Mouse (Mus musculus) brown adipose tissue, adult 24 weeks (tissue): ENCODE data around the gene Nme3. TPM values are rescaled to one million over a fixed set of nuclear protein-coding genes. Genes with fewer than 3 reads are reported as not detected.

Experiments
- H3K27ac ChIP-seq: fragments of 200-500 bp; replicated peaks from 2 replicates; pipeline ENCODE4 v1.5.1; 2012; ENCODE audit warnings: low read depth, mild to moderate bottlenecking, low read length
- H3K4me1 ChIP-seq: fragments of 200-500 bp; 2 replicates; pipeline ENCODE4 v1.6.1; 2012; ENCODE audit warnings: low read length, mixed read lengths; ENCODE audit not compliant: control insufficient read depth, insufficient read depth, insufficient read length
- H3K4me3 ChIP-seq: fragments of 200-500 bp; 2 replicates; pipeline ENCODE4 v1.5.1; 2012; ENCODE audit warnings: low read depth, mild to moderate bottlenecking, low read length, moderate library complexity; ENCODE audit not compliant: insufficient read depth
- polyA plus RNA-seq: library from polyadenylated mRNA; stranded (reverse); fragments of >200 nt; gene quantifications from 2 replicates; pipeline ENCODE4 v1.2.4, GENCODE M21; 2012; ENCODE audit not compliant: missing spikeins, insufficient read depth, insufficient read length

Nme3 gene
- polyA plus RNA-seq, 1 experiment = 26.0 TPM

DNA sequence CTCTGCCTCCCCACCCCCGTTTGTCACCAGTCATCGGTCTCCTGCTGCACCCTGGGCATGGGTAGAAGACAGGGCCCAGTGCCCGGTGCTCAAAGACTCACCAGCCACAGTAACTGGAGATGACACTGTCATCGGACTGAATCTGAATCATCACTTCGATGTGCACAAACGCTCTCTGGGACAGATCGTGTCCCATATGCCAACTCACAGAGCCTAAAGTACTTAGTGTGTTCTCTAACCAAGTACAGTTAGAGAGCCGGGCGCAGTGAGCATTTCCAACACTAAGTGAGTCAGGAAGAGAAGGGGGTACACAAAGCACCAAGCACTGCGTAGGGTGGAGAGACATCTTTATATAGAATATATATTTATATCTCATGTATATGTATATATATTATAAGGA, 28.4 kb upstream of the Nme3 start:
- no peak overlapping the region for H3K27ac ChIP-seq

DNA sequence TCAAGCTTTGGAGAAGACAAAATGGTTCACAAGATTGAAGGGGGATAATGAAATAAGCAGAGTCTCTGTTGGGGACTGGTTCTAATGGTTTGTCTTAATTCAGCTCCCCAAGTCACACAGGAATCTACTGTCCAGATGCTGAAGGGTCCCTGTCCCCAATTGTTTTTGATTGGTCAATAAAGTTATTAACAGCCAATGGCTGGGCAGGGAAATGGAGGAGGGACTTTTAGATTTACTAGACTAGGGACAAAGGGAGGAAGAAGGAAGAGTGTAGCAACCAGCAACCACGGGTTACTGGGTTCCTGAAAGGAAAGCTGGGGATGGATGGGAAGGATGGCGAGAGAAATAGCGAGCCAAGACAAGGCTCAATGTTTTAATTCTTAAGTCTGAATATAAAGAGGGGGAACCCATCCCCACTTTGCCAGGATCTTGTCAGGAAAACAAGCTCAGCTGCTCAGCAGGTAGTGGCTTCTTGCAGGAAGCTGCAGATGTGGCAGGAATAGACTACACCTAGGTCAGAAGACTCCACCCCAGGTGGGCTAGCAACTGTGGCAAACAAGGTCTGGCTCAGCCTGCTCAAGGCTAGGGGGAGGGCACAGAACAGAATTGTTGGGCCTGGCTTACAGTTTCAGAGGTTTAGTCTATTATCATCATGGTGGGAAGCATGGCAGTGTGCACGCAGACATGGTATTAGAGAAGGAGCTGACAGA, 22.4 kb upstream of the Nme3 start:
- no peak overlapping the region for H3K4me3 ChIP-seq
- H3K4me1 ChIP-seq = no peaks in the 10 kb centered on the region; the same call in 1 of the 2 replicates
- no peak overlapping the region for H3K27ac ChIP-seq

More for the DNA sequence above, 28.4 kb upstream of the Nme3 start:
- Histone ChIP-seq H3K4me3 (no peak overlapping the region), H3K4me1 (no peaks in the 10 kb centered on the region)

DNA sequence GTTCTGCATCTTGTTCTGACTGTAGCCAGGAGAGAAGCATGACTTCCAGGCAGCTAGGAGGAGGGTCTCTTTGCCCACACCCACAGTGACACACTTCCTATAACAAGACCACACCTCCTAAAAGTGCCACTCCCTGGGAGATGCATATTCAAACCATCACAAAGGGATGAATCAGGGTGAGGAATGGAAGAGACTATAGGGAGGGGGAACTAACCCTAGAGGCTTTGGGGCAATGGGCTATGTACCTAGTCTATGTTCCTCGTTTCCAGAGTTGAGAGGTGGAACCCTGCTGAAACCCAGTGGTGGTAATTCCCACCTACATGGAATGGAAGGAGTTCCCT, 21.9 kb upstream of the Nme3 start:
- Histone ChIP-seq H3K4me3 (no peak overlapping the region), H3K4me1 (no peaks in the 10 kb centered on the region; the same call in 1 of the 2 replicates), H3K27ac (no peak overlapping the region)

DNA sequence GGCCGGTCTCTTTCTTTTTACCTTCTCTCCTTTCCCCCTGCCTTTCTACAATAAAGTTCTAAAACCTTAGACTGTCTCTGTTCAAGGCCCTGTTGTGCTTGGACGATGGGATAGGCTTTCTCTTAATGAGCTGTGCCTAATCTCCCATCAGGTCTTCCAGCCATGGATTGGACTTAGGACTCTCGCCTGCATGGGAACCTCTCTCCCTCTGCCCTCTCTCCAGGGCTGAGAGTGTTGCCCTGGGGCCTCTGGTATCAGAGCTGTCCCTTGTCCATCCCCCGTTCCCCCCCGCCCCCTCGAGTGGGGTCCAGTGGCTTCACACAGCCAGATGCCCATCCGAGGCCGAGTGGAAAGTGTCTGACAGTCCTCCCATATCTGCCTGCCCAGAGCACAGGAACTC, 21.3 kb upstream of the Nme3 start:
- H3K27ac ChIP-seq = no peak overlapping the region
- no peak overlapping the region for H3K4me3 ChIP-seq
- no peaks in the 10 kb centered on the region; the same call in 1 of the 2 replicates for H3K4me1 ChIP-seq

DNA sequence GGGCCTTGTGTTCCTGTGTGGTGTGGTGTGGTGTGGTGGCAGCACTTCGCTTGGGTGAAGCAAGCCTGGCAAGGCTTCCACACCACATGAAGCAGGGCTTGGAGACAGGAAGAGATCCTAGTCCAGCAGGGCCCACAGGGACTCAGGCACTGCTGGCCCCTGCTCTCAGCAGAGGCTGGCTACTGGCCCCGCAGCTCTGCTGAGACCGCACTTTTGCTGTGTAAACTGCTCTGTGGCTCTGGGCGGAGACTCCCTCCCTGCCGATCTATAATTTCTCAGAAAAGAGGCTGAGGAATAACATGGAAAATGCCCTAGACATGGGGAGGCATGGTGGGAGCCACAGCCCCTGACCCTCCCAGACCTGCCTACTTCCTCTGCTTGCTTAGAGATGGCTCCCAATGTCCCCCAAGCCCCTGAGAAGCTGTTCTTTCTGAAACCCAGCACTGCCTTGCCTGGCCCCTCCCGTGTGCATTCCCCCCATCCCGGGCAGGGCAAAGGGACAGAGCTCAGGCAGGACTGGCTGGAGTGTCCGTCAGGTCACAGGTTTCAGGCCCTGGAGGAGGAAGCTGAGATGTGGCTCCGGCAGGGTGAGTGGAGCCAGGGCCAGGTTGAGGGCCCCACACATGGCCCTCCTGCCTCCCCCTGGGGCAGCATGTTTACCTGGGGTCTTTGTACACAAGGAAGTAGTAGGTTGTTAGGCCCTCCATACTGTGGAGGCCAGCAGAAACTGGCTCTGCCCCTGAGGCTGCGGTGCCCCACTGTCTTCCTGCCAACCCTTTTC, 18.8 kb upstream of the Nme3 start:
- Histone ChIP-seq H3K4me3 (0 out of 2 replicates have a peak overlapping the region, but pooled peaks have one; percentile 1), H3K27ac (no peak overlapping the region), H3K4me1 (peaks cover 3% of the 10 kb centered on the region; the same call in 1 of the 2 replicates)

DNA sequence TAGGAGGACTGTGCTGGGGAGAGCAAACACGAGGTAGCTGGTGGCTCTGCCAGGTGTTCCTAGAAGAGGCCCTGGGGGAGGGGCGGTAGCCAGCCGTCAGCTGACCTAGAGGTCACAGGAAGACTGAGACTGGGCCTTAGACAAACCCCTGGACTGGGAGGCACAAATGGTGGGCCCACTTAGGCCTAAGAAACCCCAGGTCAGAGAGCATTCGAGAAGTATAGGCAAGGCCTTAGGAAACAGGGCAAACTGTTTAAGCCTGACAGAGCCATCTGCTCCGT, 18.2 kb upstream of the Nme3 start:
- no peak overlapping the region for H3K4me3 ChIP-seq
- H3K4me1 ChIP-seq = peaks cover 3% of the 10 kb centered on the region; the same call in 1 of the 2 replicates
- H3K27ac ChIP-seq = no peak overlapping the region; the same call in 1 of the 2 replicates

DNA sequence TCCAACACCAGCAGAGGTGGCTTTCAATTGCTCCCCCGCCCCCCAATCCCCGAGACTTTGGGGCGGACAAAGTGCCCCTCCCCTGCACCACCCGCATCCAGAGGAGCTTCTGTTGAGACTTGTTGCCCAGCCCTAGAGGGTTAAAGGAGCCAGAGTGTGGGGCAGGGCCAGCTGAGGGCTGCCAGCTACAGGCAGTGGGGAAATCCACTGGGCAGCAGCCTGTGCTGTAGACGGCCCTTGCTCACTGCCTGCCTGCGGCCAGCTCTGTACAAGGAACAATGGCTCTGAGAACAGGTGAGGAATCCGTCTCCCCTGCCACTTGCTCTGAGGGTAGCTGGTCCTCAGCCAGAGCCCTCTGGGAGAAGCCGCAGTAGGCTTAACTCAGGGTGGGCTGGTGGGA, 17.8 kb upstream of the Nme3 start:
- no peak overlapping the region for H3K4me3 ChIP-seq
- H3K4me1 ChIP-seq = peaks cover 3% of the 10 kb centered on the region; the same call in 1 of the 2 replicates
- H3K27ac ChIP-seq = no peak overlapping the region

DNA sequence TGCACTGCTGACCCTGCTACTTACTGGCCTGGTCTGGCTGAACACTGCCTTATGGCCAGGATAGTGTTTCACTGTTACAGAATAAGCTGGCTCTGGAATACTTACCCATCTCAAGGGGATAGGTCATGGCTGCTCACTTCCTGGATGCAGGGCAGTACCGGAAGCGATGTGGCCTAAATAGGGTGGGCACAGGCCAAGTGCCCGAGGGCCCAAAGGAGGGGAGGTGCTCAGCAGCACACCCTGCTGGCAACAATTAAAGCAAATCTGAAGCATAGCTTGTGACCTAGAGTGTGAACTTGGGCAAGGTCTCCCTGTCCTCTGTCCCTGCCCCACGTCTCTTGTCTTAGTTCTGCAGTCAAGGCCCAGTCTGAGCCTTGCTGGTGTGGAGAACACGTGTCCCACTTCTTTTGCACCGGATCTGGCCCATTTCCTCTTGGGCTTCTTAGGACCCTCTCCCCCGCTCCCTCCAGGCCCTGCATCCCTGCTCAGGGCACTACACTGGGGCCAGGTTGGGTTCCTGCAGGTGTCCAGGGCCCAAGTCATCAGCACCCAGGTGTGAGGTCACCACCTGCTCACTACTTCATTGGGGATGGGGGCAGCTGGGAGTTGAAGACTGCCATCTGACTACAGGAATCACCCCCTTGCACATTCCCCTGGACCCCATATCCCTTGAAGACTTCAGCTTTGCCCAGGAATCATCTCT, 14.4 kb upstream of the Nme3 start:
- no peak overlapping the region for H3K4me3 ChIP-seq
- peaks cover 7% of the 10 kb centered on the region for H3K4me1 ChIP-seq
- no peak overlapping the region for H3K27ac ChIP-seq

DNA sequence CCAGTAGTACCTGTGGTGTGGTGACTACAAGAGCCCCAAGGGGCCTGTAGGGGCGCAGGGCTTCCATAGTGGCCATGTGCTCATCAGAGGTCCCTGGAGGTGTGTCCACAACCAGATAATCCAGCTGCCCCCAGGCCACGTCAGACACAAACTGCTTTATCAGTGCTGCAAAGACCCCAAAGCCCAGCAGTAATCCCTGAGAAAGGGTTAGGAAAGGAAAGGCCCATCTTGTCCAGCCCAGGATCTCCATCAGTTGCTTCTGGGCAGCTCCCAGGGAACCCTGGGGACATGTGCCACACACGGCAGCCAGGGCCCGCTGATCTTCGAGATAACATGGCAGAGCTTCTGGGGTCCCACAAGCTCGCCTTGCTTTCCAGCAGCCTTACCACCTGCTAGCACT, 11.9 kb upstream of the Nme3 start:
- H3K4me3 ChIP-seq = no peak overlapping the region
- peaks cover 11% of the 10 kb centered on the region for H3K4me1 ChIP-seq
- no peak overlapping the region for H3K27ac ChIP-seq

DNA sequence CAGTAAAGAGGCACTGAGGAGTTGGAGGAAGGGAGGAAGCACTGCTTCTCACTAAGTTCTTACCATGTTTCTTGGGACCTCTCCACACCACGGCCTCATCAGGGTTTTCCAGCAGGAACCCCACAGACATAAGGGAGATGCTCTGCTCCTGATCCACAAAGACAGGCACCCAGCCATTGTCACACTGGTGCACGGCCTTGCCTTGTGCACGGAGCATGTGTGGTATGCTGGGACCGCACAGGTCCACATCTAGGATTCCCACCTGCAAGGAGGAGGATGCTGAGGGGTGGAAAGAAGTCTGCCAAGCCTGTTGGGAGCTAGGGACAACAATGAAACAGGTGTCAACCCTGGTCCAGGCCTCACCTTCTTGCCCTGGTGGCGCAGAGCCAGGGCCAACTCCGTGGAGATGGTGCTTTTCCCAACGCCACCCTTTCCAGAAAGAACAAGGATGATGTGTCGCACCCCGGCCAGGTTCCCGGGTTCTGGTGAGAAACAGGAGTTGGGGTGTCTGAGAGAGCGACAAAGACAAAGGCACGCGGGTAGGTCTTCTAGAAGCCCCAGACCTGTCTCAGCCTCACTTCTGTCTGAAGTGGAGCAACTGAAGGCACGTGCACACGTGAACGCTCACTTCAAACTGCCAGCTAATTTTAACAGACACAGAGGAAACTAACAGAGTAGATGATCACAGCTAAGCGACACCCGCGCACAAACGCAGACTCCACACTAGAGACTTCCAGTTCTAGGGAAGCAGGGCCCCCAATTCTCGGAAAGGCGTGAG, 10.8 kb upstream of the Nme3 start:
- peaks cover 11% of the 10 kb centered on the region for H3K4me1 ChIP-seq
- H3K4me3 ChIP-seq = peak overlapping the region; percentile 81
- no peak overlapping the region for H3K27ac ChIP-seq

DNA sequence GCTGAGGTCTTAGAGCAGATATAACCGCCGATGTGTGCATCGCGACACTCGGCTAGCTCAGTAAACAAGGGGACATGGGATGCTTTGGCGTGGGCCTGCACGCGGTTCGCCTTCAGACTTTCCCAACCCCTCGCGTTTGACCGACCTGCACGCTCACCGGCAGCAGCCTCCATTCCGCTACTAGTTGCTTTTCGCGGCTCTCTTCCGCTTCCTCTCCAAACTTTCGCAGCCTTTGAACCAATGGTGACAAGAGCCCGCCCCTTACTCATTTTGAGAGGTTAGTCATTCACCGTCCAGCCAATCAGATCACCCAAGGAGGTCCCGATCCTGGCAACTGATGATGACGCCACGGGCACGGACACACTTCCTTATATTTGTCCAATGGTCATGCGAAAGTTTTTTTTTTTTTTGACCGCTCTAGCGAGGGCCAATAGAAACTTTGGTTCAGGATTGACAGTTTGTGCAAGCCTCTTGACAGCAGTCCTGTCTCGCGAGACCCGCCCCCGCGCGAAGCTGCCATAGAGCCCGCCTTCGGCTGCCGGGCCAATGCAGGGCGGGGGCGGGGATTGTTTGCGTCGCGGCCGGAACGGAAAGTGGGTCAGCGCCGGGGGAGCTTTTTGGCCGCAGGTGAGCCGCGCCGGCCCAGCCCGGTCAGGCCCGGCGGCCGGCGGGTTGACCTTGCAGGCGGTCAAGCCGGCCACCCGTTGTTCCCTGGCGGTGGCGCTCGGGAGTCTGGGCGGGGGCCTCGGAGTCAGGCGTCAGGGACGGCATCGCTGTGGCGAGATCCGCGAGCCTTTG, 10.0 kb upstream of the Nme3 start, which contains the start of the genes Nubp2 and Spsb3:
Gene Nubp2, minus strand, starts transcription at position 216 of the 798 bp plus-strand sequence.
Gene Spsb3, plus strand, starts transcription at position 510 of the 798 bp plus-strand sequence.
- peak within 1 kb of the TSS; percentile 81 for H3K4me3 ChIP-seq
- peaks cover 11% of the 10 kb centered on the region for H3K4me1 ChIP-seq
- peak within 1 kb of the TSS; percentile 75 for H3K27ac ChIP-seq

DNA sequence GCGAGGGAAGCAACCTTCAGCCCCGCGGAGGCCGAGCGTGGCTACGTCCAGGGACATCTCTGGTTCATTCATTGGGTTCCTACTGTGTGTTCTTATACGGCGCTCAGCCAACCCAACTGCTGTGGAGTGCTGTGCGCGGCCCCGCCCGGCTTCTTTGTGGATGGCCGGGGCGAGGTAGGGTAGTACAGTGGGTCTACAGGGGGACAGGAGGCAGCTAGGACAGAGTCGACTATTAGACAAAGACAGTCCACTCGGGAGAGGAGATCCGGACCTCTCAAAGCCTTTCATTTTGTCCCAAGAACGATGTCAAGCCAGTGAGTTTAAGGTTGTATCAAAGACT, 9.4 kb upstream of the Nme3 start:
- peak overlapping the region; percentile 75 for H3K27ac ChIP-seq
- H3K4me1 ChIP-seq = peaks cover 10% of the 10 kb centered on the region
- peak overlapping the region; percentile 70 for H3K4me3 ChIP-seq

DNA sequence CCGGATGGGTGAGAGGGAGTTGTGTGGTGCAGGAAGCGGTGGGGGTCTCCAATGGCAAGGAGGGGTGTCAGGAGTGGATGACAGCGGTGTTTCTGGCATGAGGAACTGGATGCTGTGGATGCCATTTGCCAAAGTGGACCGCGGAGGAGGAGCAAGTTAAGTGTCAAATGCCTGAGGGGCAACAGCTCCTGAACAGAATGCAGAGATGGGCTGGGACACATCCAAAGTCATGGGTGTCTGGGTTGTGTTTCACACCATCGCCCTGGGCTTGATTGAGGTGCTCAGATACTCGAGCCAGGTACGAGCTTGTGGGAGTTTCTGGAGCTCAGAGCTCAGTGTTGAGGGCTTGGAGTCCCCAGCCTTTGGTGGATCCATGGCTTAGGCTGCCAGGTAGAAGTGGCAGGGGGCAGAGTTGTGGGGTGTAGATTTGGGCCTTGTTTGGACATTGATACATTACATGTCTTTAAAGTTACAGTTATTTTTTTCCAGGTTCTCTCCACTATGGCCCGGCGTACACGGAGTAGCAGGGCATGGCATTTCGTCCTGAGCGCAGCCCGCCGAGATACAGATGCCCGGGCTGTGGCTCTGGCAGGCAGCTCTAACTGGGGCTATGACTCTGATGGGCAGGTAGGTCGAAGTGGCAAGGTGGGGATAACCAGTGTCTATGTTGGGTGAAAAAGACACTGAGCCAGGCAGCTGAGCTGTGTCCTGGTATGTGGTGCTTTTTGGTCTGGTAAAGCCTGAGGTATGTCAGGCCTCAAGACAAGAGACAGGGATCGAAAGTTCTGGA, 8.8 kb upstream of the Nme3 start:
- H3K4me3 ChIP-seq = peak overlapping the region; percentile 70
- H3K27ac ChIP-seq = peak overlapping the region; percentile 75
- peaks cover 8% of the 10 kb centered on the region for H3K4me1 ChIP-seq

DNA sequence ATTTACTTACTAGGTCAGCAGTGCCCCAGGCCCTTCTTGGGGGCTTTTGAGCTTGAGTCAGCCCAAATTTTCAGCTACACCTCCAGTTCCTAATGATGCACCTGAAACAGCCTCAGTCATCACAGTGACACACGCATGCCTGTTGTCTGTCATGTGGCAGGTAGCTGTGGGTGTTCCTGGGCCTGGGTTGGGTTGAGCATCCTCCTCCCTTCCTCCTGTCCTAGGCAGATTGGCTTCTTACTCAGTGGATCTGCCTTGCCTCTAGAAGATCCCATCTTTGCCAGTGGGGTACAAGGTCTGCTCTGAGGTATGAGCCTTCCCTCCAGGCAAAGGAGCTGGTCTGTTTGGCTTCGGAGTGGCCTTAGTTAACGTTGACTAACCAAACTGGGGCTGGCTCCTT, 7.4 kb upstream of the Nme3 start:
- peaks cover 8% of the 10 kb centered on the region for H3K4me1 ChIP-seq
- H3K4me3 ChIP-seq = no peak overlapping the region
- H3K27ac ChIP-seq = no peak overlapping the region
